Mouse (Mus musculus) E14TG2a.4 (cell line): Measurements from ENCODE around the gene Mboat7.
"Not testable (repeated sequence)": the region's sequence is repeated elsewhere in the genome, so short reads cannot be mapped to it uniquely, and the experiment has no call there.

Source experiments
- CTCF ChIP-seq: conservative IDR thresholded peaks from 2 replicates; pipeline ENCODE4 v1.5.1; 2014; ENCODE audit warnings: low read length
- NANOG ChIP-seq: IDR thresholded peaks from 2 replicates; pipeline ENCODE4 v1.6.1; 2014; ENCODE audit warnings: borderline replicate concordance, low read length, mixed read lengths
- POU5F1 ChIP-seq: IDR thresholded peaks from 2 replicates; pipeline ENCODE4 v1.6.1; 2014; ENCODE audit warnings: low read length, borderline replicate concordance

DNA sequence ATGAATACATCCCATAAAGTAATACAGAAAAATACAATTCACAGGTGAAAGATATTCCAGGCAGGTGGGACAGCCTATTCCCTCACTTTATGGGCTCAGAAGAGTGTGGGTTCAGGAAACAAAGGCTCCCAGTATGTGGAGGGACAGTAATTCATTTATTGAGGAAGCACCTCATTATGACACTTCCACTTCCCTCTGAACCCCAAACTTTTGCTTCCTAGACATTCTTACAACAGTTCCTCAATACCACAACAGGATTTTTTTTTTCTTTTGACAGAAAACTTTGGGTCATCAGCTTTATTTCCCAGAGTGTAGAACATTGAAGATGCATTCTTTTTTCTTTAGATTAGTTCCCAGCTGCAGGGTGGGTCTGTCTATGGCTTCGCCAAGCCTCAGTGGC, 39.4 kb upstream of the Mboat7 start:
- not testable (repeated sequence) for TF ChIP-seq CTCF, NANOG, POU5F1
